Mouse (Mus musculus) testis, adult 2 months (tissue): Measurements from ENCODE around the gene Crat.

ENCODE experiments used
- CTCF ChIP-seq: fragments of 200-500 bp; IDR thresholded peaks from 2 replicates; pipeline ENCODE4 v1.5.1; 2012; ENCODE audit warnings: low read depth, mild to moderate bottlenecking, inconsistent platforms, low read length, moderate library complexity; ENCODE audit not compliant: control insufficient read depth, insufficient read depth, insufficient replicate concordance
- POLR2A ChIP-seq: fragments of 200-500 bp; IDR thresholded peaks from 2 replicates; pipeline ENCODE4 v1.6.1; 2012; ENCODE audit warnings: low read depth, mild to moderate bottlenecking, inconsistent platforms, low read length, moderate library complexity; ENCODE audit not compliant: control insufficient read depth

DNA sequence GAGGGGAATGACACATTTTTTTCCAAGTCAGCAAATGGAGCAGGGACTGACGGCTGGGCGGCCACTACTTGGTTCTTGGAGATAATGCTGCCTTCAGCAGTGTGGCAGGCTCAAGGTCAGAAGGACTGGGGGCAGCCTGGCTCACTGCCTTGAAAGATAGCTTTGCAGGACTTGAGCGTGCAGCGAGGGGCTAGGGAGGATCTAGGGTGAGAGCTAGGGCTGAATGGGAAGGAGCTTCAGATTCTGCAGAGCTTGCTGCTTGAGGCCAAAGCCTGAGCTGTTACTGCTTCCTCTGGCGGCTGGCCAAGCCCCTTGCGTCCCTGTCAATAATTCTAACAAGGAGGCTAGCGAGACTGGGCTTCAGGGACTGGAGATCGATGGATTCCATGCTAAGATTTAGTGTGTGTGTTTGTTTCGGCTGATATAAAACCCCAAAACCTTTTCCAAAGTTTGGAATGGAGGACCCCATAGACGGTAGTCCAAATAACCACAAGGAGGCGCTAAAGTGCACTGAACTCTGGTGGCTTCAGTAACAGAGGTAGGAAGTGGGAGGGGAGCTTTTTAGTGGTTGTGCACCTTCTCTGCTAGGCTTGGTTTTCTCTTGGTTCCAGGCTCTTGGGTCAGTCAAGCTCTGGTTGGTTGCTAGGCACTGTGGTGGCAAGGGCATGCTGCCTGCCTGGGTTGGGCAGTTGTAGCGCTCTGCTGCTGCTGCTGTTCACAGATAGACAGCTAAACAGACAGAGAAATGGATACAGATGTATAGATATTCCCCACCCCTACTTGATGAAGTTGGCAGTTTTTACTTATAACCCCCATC, 25.3 kb upstream of the Crat start:
- no peak for TF ChIP-seq CTCF
- TF ChIP-seq POLR2A, result peak; percentile 45; the same call in 1 of the 2 replicates
